Mouse (Mus musculus): ENCODE results near the gene Cdk7.
A peak's percentile ranks its signal among the peaks of the same experiment; 100 is the strongest.
"Not testable (repeated sequence)": the region's sequence is repeated elsewhere in the genome, so short reads cannot be mapped to it uniquely, and the experiment has no call there.

The Cdk7 gene

GRCm38 (mm10) chr13:100730861-100731176 lies at the start of gene Cdk7:
Gene Cdk7, minus strand, starts transcription at chr13:100730939.
- peak; percentile 99 for DNase-seq

- no peak for DNase-seq
Measured at GRCm38 (mm10) chr13:100777491-100777890, 46.8 kb upstream of the Cdk7 start.

DNA sequence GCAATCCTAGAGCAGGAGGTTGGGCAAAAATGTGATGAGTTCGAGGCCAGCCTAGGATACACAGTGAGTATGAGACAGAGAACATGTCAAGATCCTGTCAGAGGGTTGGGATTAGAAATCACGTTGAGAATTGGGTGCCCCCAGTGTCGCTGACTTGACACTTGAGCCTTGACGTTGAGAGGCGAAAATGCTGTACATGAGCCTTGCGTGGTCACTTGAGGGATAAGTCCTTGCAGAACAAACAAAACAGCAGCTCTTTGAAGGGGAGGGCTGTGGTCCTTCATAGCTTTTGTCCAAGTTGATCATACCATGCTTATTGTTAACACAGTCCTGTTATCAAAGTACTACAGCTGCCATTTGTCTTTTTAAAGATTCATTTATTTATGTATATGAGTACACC lies 46.0 kb upstream of the Cdk7 start:
- no peak for DNase-seq

DNA sequence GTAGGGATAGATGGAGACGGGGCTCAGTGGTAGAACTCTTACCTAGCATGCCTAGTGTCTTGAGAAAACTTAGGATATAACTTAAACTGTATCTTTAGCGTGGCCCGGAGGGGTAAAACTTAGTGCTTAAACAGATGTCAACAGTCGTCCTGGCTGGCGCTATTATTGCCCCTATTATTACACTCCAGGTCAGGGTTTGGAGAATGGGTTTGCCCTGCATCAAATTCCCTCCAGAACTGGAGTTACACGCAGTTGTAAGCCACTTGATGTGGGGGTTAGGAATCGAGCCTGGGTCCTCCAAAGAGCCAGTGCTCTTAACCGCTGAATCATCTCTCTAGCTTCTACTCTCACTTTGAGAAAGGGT lies 45.3 kb upstream of the Cdk7 start:
- DNase-seq = no peak

- DNase-seq = peak; percentile 96
Measured at GRCm38 (mm10) chr13:100775252-100776055, 44.7 kb upstream of the Cdk7 start, which contains the start of gene Cenph. Gene Cenph, minus strand, starts transcription at chr13:100775899.

DNA sequence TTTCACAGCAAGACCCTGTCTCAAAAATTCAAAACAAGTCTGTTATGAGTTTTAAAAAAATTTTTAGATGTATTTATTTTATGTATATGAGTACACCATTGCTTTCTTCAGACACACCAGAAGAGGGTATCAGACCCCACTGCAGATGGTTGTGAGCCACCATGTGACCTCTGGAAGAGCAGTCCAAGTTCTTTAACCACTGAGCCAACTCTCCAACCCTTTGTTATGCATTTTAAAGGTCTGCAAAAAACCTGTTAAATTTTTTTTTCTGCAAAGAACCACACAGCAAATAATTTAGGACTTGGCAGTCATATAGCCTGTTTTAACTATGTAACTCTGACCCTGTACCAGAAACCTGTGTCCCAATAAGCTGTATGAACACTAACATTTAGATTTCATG lies 44.0 kb upstream of the Cdk7 start:
- DNase-seq = no peak

- no peak for DNase-seq
Measured at GRCm38 (mm10) chr13:100755329-100755728, 24.6 kb upstream of the Cdk7 start.

- no peak for DNase-seq
Measured at GRCm38 (mm10) chr13:100754186-100754585, 23.4 kb upstream of the Cdk7 start.

GRCm38 (mm10) chr13:100753011-100753410 lies 22.3 kb upstream of the Cdk7 start:
- no peak for DNase-seq

- DNase-seq = no peak
Measured at GRCm38 (mm10) chr13:100752529-100752928, 21.8 kb upstream of the Cdk7 start.

GRCm38 (mm10) chr13:100751402-100751801 lies 20.7 kb upstream of the Cdk7 start:
- no peak for DNase-seq

- no peak for DNase-seq
Measured at GRCm38 (mm10) chr13:100750799-100751198, 20.1 kb upstream of the Cdk7 start.

DNA sequence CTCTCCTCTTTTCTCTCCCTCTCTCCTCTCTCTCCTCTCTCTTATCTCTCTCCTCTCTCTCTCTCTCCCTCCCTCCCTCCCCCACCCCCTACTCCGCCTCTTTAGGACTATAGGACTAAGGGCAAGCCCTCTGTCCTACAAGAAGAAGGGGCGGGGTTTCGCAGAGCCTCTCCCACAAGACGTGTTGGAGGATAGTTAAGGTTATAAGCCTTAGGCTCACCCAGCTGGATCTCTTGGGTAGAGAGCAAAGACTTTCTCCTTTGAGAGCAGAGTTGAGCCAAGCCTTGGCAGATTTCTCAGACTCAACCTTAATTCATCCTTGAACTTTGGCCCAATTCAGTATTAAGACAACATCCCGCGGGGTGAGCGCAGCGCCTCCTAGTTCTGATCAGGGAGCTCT lies 17.9 kb upstream of the Cdk7 start:
- no peak for DNase-seq

DNA sequence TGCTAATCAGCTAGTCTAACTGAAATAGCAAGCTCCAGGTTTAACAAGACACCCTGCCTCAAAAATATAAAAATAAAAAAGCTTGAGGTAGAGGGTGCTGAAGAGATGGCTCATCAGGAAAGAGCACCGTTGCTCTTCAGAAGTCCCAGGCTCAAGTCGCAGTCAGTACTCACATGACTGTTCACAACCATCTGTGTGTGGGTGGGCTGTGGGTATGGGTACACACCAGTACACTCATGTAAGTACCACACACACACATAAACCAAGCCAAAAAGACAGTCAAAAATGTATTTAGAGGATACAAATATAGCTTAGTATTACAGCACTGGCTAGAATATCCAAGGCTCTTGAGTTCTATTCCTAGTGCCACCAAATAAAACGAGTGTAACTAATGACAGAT lies 15.4 kb upstream of the Cdk7 start:
- no peak for DNase-seq

DNA sequence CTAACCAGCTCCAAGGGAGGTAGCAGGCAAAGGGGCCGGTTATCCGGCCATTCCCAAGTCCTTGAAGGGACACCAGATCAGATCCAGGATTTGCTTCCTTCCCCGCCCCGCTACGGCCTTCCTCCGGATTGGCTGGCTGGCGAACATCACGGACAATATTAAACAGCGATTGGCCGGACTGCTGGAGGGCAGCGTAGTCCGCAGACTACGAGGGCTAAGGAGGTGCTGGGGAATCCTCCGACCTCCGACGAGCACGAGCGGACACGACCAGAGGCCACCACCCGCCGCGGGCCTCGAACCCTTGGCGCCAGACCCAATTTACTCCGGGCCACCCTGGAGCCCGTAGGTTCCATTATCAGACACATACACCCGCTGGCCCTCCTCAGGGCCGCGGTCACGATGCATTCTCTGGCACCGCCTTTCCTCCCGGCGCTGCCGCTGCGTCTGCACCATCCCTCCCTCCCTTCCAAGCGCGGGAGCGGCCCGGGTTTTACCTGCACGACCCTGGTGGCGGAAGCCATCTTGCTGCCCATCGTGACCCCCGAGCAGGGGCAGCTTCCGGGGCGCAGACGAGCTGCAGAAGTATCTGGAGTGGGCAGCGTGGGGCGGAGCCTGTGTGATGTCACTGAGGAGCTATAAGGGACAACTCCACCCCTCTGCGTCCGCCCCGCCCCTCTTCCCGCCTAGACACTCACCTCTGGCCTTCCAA lies 13.5 kb upstream of the Cdk7 start, which contains the start of gene Mrps36:
Gene Mrps36, minus strand, starts transcription at position 624 of the 709 bp plus-strand sequence.
- peak; percentile 95 for DNase-seq

DNA sequence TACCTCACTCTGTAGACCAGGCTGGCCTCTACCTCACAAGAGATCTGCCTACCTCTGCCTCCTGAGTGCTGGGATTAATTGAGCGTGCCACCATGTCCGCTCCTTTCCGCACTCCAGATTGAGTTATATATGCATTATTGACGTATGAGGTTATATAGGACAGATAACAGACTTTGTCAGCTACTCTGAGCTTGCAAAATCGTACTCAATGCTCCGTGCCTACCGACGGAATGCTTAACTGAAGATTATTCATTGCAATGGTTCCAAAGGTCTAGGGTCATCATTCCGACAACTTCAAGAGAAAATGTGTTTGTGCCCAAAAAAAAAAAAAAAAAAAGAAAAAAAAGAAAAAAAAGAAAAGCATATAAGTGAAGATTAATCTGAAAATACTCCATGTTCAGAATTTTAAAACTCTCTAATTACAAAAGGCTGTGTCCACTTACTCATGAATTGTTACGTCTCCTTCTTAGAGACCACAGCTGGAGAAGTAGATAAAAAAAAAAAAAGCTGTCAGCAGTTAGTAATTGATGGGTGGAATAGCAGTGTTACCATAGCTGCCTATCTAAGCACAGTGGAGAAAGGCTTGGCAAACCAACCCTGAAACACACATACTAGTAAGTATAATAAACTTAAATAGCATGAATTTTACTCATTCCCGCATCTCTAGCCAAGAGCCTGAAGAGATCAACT lies 12.8 kb upstream of the Cdk7 start:
- DNase-seq = no peak

- no peak for DNase-seq
Measured at GRCm38 (mm10) chr13:100742831-100743230, 12.1 kb upstream of the Cdk7 start.

- no peak for DNase-seq
Measured at GRCm38 (mm10) chr13:100732756-100733155, 2.0 kb upstream of the Cdk7 start.

DNA sequence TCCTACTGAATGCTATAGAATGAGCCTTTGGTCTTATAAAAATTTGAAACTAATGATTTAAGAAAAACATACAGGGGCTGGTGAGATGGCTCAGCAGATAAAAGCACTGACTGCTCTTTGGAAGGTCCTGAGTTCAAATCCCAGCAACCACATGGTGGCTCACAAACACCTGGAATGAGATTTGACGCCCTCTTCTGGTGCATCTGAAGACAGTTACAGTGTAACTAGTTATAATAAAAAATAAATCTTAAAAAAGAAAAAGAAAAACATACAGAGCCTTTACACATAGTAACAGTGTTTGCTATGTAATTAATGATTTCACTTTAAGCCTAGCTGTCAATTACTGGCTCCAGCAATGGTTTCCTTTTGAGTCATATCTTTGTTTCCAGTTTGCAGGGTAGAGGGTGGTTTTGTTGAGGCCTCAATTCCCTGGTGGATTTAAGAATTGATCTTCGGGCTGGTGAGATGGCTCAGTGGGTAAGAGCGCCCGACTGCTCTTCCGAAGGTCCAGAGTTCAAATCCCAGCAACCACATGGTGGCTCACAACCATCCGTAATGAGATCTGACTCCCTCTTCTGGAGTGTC lies 815 bp upstream of the Cdk7 start:
- DNase-seq = not testable (repeated sequence)

DNA sequence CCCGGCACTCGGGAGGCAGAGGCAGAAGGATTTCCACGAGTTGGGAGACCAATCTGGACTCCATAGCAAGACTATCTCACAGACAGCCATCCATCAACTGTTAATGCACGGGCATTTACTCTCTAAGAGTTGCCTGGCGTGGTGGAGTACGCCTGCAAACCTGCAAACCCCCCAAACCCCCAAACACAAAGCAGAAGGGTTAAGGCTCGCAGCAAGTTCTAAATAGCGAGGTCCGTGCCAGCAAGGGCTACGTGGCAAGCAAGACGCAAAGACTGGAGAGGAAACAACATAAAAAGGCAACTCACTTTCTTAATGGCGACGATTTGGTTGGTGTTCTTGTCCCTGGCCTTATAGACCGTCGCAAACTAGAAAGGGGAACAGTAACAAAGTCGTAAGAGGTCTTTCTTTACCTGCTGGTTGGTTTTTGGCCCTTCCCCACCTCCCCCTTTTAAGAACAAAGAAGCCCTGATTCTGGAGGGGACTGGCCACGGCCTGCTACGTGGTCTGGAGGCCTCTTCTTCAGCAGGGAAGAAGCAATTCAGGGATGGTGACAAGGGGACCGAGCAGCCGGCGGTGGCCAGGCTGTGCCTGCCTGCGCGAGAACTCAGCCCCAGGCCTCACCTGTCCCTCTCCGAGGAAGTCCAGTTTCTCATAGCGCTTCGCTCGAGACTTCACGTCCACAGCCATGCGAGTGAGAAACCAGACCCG lies 432 bp downstream of the Cdk7 start:
- DNase-seq = peak; percentile 4

DNA sequence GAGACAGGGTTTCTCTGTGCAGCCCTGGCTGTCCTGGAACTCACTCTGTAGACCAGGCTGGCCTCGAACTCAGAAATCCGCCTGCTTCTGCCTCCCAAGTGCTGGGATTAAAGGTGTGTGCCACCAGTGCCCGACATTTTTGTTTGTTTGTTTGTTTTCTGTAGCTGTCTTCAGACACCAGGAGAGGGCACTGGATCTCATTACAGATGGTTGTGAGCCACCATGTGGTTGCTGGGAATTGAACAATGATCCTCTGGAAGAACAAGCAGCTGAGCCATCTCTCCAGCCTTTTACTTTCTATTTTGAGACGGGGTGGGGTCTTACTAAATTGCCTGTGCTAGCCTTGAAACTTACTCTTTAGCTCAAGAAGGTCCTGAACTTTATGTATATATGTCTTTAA lies 2.2 kb downstream of the Cdk7 start:
- not testable (repeated sequence) for DNase-seq

DNA sequence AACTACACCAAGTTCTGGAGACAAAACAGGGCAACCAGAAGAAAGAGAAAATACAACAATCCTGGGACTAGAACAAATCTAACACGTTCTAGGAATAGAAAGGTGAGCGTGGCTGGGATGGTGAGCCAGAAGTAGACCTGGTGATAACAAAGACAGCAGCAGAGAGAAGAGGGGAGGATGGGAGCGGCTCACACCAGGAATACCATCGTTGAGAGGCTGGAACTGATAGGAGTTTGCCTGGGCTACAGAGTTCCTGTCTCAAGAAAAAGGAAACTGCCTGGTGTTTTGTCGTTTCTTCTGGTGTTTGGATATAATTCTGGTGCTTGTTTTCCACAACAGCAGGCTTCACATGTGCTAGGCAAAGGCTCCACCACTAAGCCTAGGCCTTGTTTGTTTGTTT lies 2.7 kb downstream of the Cdk7 start:
- no peak for DNase-seq

DNA sequence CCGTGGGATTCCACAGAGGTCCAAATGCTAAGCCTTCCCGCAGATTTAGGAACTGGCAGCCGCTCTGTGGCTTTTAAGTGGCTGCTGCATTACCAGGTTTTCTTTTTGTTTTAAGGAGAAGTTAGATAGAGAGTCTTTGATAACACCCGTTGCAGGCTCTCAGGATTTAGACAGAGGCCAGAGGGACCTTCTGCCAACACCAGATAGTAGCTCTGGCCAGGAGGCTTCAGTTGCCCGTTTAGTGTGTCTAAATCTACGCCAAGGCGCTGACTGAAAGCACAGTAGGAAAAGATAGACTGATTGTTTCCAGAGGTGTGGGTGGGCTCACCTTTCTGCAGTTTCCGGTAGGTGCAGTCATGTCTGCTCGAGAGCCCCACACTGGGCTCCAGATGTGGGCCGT lies 5.5 kb downstream of the Cdk7 start:
- no peak for DNase-seq
